Mouse (Mus musculus): ENCODE data around the gene Arl8b. TPM values are rescaled to one million over a fixed set of nuclear protein-coding genes. Genes with fewer than 3 reads are reported as not detected.

Arl8b gene
- total and polyA plus RNA-seq, 3 experiments, result 37.7 to 120 (median 75.2) TPM

- TF ChIP-seq MXI1 (IDR thresholded peaks at IDR 0.05; ENCODE audit: low read depth, low read length), result no peak
These were observed 4.5 kb upstream of the Arl8b start (continued) for GRCm38 (mm10) chr6:108778399-108778798.

GRCm38 (mm10) chr6:108781865-108782264 lies 1.0 kb upstream of the Arl8b start:
- H3K4me1 ChIP-seq (ENCODE audit: control insufficient read depth in 1 of 2, insufficient read depth in 2 of 2, low read length in 2 of 2), result peaks cover 11 to 21% of the 10 kb centered on the region in 2 experiments; a peak in 3 of 4 replicates
- H3K36me3 ChIP-seq (ENCODE audit: control insufficient read depth in 1 of 2, insufficient read depth in 2 of 2, low read length in 2 of 2), result peaks cover 0 to 31% of the 10 kb centered on the region in 2 experiments; a peak in 2 of 4 replicates
- TF ChIP-seq EP300 (IDR thresholded peaks at IDR 0.05; ENCODE audit: low read depth in 1 of 2, low read length in 2 of 2) (no peak), RCOR1 (IDR thresholded peaks at IDR 0.05; ENCODE audit: low read depth, low read length) (no peak), TBP (IDR thresholded peaks at IDR 0.05; ENCODE audit: low read depth, low read length) (peak; percentile 49; the same call in 1 of the 2 replicates), MAFK (IDR thresholded peaks at IDR 0.05; ENCODE audit: borderline replicate concordance, low read depth, low read length) (no peak), MYC (IDR thresholded peaks at IDR 0.05; ENCODE audit: low read depth, low read length) (peak; percentile 70), HCFC1 (IDR thresholded peaks at IDR 0.05; ENCODE audit: low read depth, low read length) (peak; percentile 71), JUND (IDR thresholded peaks at IDR 0.05; ENCODE audit: low read depth, low read length) (no peak), USF2 (IDR thresholded peaks at IDR 0.05; ENCODE audit: borderline replicate concordance in 1 of 2, insufficient read depth in 1 of 2, low read depth in 1 of 2, low read length in 2 of 2) (0 out of 4 replicates have a peak, but pooled peaks of 1 of the 2 experiments have one; percentile 19), MYB (IDR thresholded peaks at IDR 0.05; ENCODE audit: low read depth, low read length) (no peak), NELFE (IDR thresholded peaks at IDR 0.05; ENCODE audit: low read depth, low read length) (no peak; the same call in 1 of the 2 replicates), GABPA (IDR thresholded peaks at IDR 0.05; ENCODE audit: low read depth, low read length) (no peak), TCF12 (IDR thresholded peaks at IDR 0.05; ENCODE audit: low read depth, low read length) (0 out of 2 replicates have a peak, but pooled peaks have one; percentile 25), RAD21 (IDR thresholded peaks at IDR 0.05; ENCODE audit: low read depth, low read length) (no peak), MXI1 (IDR thresholded peaks at IDR 0.05; ENCODE audit: low read depth, low read length) (peak; percentile 81), ETS1 (IDR thresholded peaks at IDR 0.05; ENCODE audit: low read depth, low read length) (no peak), ZNF384 (IDR thresholded peaks at IDR 0.05; ENCODE audit: low read depth, low read length) (no peak), ZC3H11A (IDR thresholded peaks at IDR 0.05; ENCODE audit: low read depth, low read length) (peak; percentile 81), KAT2A (conservative IDR thresholded peaks at IDR 0.05; ENCODE audit: low read depth, low read length) (no peak), POLR2AphosphoS2 (IDR thresholded peaks at IDR 0.05; ENCODE audit: low read length) (no peak), POLR2A (IDR thresholded peaks at IDR 0.05; ENCODE audit: control insufficient read depth in 1 of 2, insufficient read depth in 1 of 2, low read depth in 1 of 2, low read length in 2 of 2, poor library complexity in 1 of 2) (no peak), NRF1 (IDR thresholded peaks at IDR 0.05; ENCODE audit: insufficient read depth, low read depth, low read length, poor library complexity, severe bottlenecking) (no peak), ZMIZ1 (IDR thresholded peaks at IDR 0.05; ENCODE audit: low read depth, low read length) (no peak), GATA1 (IDR thresholded peaks at IDR 0.05; ENCODE audit: low read depth, low read length) (no peak), UBTF (IDR thresholded peaks at IDR 0.05; ENCODE audit: borderline replicate concordance, insufficient read depth, low read depth, low read length) (no peak), CHD2 (IDR thresholded peaks at IDR 0.05; ENCODE audit: low read length) (no peak), ELF1 (IDR thresholded peaks at IDR 0.05; ENCODE audit: low read depth, low read length) (peak; percentile 40; the same call in 1 of the 2 replicates), MAZ (IDR thresholded peaks at IDR 0.05; ENCODE audit: low read depth, low read length) (no peak), POLR2AphosphoS5 (IDR thresholded peaks at IDR 0.05; ENCODE audit: borderline replicate concordance, low read depth, low read length) (no peak), CHD1 (IDR thresholded peaks at IDR 0.05; ENCODE audit: low read depth, low read length) (no peak), BHLHE40 (IDR thresholded peaks at IDR 0.05; ENCODE audit: borderline replicate concordance, low read depth, low read length) (no peak), MAX (IDR thresholded peaks at IDR 0.05; ENCODE audit: low read length) (peak; percentile 83), CTCF (IDR thresholded peaks at IDR 0.05 in 2 of 3, conservative IDR thresholded peaks at IDR 0.05 in 1 of 3; ENCODE audit: control insufficient read depth in 1 of 3, insufficient read depth in 1 of 3, low read depth in 2 of 3, low read length in 3 of 3, poor library complexity in 1 of 3, severe bottlenecking in 1 of 3) (no peak), SIN3A (IDR thresholded peaks at IDR 0.05; ENCODE audit: low read length) (no peak), SMC3 (IDR thresholded peaks at IDR 0.05; ENCODE audit: low read depth, low read length) (no peak), MEF2A (IDR thresholded peaks at IDR 0.05; ENCODE audit: extremely low read depth, insufficient replicate concordance, low read depth, low read length, poor library complexity, severe bottlenecking) (no peak)

More at GRCm38 (mm10) chr6:108781865-108782264, 1.0 kb upstream of the Arl8b start:
- peak; percentile 74 for DNase-seq (ENCODE audit: low read depth, low spot score)
- no peaks in the 10 kb centered on the region for H3K27me3 ChIP-seq (ENCODE audit: control insufficient read depth in 1 of 2, insufficient read depth in 2 of 2, low read length in 2 of 2)
- H3K9me3 ChIP-seq (replicated peaks; ENCODE audit: insufficient read depth, low read length), result no peaks in the 10 kb centered on the region
- peak overlapping the region; percentile 66 for H3K27ac ChIP-seq (ENCODE audit: control insufficient read depth, low read depth, low read length)
- peak overlapping the region; percentile 83 for H3K9ac ChIP-seq (ENCODE audit: control insufficient read depth, low read depth, low read length, poor library complexity, severe bottlenecking)
- peak overlapping the region; percentile 20 to 22 for H3K4me3 ChIP-seq (ENCODE audit: control insufficient read depth in 1 of 2, insufficient read depth in 1 of 2, low read depth in 2 of 2, low read length in 2 of 2)
- H3K79me2 ChIP-seq (ENCODE audit: control insufficient read depth, insufficient read depth, low read length, poor library complexity), result peaks cover 33% of the 10 kb centered on the region
